Mouse (Mus musculus) megakaryocyte, embryonic 14.5 days (primary cell): ENCODE results near the gene Gm3233.
"Not testable (repeated sequence)": the region's sequence is repeated elsewhere in the genome, so short reads cannot be mapped to it uniquely, and the experiment has no call there.

Experiments
- FLI1 ChIP-seq: IDR thresholded peaks from 2 replicates; pipeline ENCODE4 v1.6.1; 2012; ENCODE audit warnings: low read length, inconsistent platforms, mixed read lengths
- GATA1 ChIP-seq: IDR thresholded peaks from 3 replicates; pipeline ENCODE4 v1.6.1; 2012; ENCODE audit warnings: mixed read lengths, low read length, inconsistent platforms, borderline replicate concordance

- TF ChIP-seq FLI1, GATA1: not testable (repeated sequence)
Observed at GRCm38 (mm10) chr10:77759582-77759981, at the start of gene Gm3233.
